Mouse (Mus musculus) adrenal gland, postnatal 10 days (tissue): ENCODE data around the gene Tspear. TPM values are rescaled to one million over a fixed set of nuclear protein-coding genes. Genes with fewer than 3 reads are reported as not detected.
A peak's percentile ranks its signal among the peaks of the same experiment; 100 is the strongest.

ENCODE experiments used
- DNase-seq: peaks from one replicate; pipeline ENCODE4 v3.0.0; 2021; ENCODE audit warnings: mixed read lengths
- total RNA-seq, 2 experiments: library from RNA; stranded (reverse); gene quantifications; 2 replicates each; pipeline ENCODE4 v1.2.3; 2021

The Tspear gene
- total RNA-seq, 2 experiments from 2014 or later, result 0.27 to 0.64 TPM

- DNase-seq, result no peak
These were observed 193.9 kb downstream of the Tspear start for GRCm38 (mm10) chr10:77880305-77880704.

- DNase-seq, result no peak
These were observed 196.2 kb downstream of the Tspear start for GRCm38 (mm10) chr10:77882553-77882952.

- DNase-seq, result no peak
These were observed 199.8 kb downstream of the Tspear start for GRCm38 (mm10) chr10:77886007-77886747.

- no peak for DNase-seq
These were observed 204.7 kb downstream of the Tspear start for GRCm38 (mm10) chr10:77890987-77891565.

GRCm38 (mm10) chr10:77895562-77895961 is 209.2 kb downstream of the Tspear start:
- DNase-seq, result peak; percentile 8

- peak; percentile 8 for DNase-seq
These were observed 213.8 kb downstream of the Tspear start for GRCm38 (mm10) chr10:77900126-77900525.

- peak; percentile 17 for DNase-seq
These were observed 214.8 kb downstream of the Tspear start for GRCm38 (mm10) chr10:77900903-77901818.

DNA sequence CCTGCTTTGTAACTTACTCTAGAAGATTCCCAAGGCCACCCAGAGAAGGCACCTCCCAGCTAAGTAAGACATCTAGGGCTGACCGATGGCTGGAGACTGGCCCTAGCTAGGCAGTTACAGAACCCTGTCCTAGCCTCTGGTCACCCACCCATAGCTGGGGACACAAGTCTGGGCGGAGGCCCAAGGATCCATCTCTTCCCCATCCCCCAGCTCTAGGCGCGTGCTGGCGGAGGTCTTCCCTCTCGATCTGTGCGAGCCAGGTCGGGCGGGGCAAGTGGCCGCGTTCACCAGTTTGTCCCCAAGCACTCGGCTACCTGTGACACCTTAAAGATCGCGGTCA is 215.5 kb downstream of the Tspear start:
- DNase-seq, result no peak

DNA sequence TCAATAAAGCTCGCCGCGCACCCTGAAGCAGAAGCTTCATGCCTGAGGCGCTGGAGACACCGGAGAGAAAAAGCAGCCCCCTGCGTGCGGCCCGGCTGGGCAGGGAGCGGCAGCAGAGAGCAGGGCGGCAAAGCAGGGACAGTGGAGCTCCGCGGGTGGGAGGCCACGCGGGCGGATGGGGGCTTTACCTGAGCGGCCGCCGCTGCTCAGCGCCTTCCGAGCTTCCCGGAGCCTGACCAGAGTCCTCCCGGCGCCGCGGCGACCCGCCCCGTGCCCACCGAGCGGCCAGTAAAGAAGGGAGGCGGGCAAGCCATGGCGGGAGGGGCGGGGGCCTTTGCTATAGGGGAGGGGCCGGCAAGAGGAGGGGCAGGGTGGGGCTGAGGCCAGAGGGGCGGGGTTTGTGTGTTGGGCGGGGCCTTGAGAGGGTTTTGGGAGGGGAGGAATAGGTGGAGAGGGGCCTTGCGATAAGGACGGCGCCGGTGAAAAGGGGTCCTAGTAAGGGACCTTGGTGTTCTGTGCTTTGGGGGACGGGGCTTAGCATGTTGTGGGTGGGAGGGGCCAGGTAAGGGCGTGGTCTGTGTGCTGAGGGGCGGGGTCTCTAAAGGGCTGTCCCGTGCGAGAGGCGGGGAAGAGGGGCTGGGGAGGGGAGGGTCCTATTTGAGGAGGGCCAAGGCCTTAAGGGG is 216.0 kb downstream of the Tspear start, which contains the start of gene Lrrc3:
TSS of gene Lrrc3 (minus strand) at position 326 of the 683 bp plus-strand sequence.
- peak; percentile 80 for DNase-seq

GRCm38 (mm10) chr10:77902894-77903715 is 216.7 kb downstream of the Tspear start:
- DNase-seq, result peak; percentile 54

DNA sequence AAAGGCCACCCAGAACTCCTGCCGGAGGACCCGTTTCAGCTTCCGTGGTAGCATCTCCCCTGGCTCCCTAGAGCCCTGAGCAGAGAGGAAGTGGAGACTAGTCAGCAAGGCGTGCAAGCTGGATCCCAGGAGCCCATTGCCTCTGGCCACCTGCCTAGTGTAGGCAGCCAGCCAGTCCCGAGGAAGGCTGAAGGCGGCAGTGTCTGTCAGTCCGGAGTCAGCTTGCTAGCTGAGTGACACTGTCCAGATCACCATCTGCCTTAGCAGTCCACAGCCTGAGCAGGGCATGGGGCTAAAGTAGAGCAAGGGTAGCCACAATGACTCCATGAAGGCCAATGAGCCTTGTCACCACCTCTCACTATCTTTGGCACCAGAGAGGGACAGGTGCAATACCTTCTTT is 226.2 kb downstream of the Tspear start:
- peak; percentile 76 for DNase-seq

DNA sequence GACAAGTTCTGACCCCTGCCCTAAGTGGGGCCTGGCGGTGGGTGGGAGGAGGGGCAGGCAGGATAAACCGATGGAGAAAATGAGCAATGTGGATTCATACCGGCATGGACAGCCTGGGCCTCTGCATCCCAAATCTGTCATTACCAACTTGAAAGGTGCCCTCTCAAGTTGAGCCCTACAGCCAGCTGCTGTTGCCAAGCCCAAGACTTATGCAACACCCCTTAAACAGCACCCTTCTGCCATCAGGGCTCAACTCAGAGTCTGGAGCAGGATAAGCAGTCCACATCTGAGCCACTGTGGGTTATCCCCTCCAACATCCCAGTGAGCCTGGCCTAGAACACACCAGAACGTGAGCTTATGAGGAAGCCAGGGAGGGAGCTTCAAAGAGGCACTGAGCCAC is 226.9 kb downstream of the Tspear start:
- DNase-seq, result no peak

DNA sequence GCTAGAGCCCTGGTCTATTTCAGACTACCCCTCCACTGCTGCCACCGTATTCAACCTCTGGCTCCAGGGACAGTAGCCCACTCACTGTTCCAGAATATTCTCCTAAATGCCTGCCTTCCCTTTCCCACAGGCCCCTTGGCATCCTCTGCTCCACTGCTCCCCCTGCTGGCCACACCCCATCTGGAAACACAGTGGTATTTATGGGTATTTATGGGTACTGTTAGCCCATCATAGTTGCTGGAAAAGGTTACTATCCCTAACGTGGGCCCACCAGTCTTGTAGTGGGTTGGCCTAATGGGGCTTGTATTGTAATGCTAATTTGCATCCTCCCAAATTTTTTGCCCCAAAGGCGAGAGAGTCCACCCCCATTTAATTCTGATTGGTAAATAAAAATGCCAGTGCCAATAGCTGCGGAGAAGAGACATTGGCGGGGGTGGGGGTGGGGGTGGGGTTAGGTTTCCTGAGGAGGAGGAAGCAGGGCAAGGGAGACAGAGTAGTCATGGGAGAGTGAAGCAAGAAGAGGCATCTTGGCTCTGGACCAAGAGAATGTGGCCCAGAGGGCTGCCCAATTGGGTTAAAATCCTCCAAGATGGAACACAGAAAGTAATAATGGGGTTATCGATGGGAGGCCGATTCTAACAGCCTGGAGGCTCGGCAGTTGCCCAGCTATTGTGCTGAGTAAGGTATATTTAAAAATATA is 230.4 kb downstream of the Tspear start:
- peak; percentile 84 for DNase-seq

- no peak for DNase-seq
These were observed 234.6 kb downstream of the Tspear start for GRCm38 (mm10) chr10:77921009-77921408.

- no peak for DNase-seq
These were observed 236.3 kb downstream of the Tspear start for GRCm38 (mm10) chr10:77922681-77923080.

DNA sequence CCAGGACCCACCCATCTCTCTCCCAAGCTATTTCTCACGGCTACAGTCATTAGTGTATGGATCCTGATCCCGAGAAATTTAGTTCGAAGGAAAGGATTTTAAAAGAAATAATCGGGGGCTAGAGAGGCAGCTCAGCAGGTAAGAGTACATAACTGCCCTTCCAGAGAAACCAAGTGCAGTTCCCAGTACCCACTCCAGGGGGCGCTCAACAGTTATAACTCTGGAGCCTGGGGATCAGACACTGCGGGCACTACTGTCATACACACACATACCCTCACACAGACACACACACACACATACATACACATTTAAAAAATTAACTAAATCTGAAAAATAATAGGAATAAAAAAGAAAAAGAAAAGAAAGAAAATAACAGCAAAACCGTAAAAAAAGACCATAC is 239.8 kb downstream of the Tspear start:
- DNase-seq, result peak; percentile 79

- no peak for DNase-seq
These were observed 241.0 kb downstream of the Tspear start for GRCm38 (mm10) chr10:77927375-77927774.
